Mouse (Mus musculus) layer of hippocampus, postnatal 36 days (tissue): ENCODE data around the gene Dnajc10. TPM values are rescaled to one million over a fixed set of nuclear protein-coding genes. Genes with fewer than 3 reads are reported as not detected.

Experiments used
- DNase-seq, 2 experiments: peaks; one replicate each; pipeline ENCODE4 v3.0.0; 2022
- total RNA-seq, 2 experiments: library from RNA; stranded (reverse); gene quantifications; 2 replicates each; pipeline ENCODE4 v1.2.3; 2021

Dnajc10 gene
- 10 to 100 TPM; 55.5 to 57.9 TPM for total RNA-seq

DNA sequence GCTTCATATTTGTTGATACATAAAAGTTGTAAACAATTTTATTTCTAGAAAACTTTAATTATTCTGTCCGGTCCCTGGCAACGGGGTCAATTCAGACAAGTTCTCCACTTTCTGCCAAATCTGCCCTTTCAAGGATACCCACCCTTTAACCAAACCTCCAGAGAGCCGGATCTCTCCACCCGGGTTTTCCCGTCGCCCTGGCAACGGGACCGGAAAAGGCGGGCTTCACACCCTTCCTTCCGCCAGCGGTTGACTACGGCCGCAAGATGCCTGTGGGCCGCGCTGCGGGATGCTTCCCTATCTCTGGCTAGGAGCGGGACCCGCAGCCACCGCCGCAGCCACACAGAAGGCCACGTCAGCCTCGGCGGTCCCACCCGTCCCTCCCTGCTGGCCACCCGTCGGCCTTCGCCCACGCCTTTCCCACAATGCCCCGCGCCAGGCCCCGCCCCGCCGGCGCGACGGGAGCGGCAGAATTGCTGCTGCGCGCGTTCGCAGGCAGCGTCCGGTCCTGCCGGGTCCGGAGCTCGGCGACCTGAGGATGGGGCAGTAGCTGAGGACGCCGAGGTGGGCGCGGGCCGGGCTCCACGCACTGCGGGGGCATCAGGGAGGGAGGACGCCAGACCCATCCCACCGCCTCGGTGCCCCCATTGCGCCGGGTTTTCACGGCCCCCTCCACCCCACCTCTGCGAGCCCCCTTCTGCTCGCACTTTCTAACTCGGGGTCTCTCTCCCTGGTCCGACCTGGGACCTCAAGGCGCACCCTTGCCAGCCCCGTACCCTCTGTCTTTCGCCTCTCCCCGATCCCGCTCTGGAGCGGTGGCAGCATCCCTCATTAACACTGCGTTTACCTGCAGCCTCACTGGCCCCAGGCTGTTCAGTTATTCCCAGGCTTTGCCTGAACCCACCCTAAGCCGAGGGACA lies at the start of gene Dnajc10:
Gene Dnajc10, plus strand, starts transcription at position 225 of the 920 bp plus-strand sequence.
- DNase-seq = peak; percentile 89

DNA sequence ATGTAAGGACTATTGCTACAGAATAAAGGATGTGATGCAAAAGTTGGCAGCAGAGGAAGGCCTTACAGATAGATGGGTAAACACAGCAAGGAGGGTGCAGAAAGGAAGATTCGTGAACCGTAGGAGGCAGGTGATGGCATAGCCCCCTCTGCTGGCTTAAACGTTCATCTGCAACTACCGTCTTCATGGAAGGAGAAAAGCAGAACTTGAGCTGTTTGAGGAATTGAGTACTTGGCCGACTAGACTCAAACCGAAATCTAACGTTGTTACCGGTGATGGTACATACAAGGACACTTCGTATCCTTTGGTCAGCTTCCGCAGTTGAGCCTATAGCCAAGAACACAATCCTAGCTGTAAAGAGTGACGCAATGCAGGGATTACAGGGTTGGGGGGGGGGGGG lies 48.4 kb upstream of the Dnajc10 start:
- DNase-seq = peak; percentile 65 to 70

DNA sequence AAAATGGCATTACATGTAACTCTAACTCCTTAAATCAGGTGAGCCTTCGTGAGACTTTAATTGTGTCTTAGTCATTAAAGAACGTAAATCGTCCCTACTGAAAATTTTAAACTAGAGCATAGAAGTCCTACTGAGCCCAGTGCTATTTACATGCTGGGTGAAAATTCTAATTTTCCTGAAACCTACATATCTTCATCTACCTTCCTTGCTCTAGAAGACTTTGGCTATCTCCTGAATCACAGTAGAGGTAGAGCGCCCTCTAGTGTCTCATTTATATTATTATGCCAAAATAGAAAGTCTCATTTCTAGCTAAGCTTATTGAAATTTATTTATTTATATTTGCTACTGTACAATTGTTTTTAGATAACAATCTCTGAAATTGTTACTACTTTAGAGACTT lies 47.2 kb upstream of the Dnajc10 start:
- DNase-seq = no peak

DNA sequence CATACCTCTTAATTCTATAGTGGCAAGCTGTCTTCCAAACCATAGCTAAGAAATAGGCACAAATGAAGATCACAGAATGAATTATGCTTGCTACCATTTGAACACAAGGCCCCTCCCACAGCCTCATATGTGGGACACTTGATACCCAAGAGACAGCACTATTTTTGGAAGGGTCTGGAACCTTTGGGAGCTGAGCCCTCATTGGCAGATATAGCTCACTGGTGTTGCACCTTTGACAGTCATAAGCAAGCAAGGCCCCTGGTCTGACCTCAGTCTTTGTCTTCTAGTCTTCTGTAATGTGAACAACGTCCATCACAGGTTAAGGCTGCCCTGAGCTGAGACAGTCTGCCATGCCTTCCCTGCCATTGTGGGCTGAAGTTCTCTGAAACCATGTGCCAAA lies 43.8 kb upstream of the Dnajc10 start:
- no peak for DNase-seq

DNA sequence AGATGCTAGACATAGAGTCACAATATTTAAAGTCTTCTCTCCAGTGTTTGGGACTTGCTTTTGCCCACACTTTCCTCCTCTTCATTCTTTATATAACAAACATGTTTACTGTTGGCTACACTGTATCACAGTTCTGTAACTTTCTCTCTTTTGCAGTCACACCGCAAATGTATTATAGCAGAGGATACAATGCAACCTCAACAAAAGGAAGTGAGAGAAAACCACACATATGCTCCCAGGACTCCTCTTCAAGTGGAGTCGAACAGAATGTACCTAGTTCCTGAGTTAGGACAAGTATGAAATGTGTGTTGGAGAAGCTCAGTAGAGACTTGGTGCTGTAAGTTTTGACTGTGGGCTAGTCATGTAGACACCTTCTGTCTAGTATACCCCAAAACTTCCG lies 42.2 kb upstream of the Dnajc10 start:
- DNase-seq = no peak

DNA sequence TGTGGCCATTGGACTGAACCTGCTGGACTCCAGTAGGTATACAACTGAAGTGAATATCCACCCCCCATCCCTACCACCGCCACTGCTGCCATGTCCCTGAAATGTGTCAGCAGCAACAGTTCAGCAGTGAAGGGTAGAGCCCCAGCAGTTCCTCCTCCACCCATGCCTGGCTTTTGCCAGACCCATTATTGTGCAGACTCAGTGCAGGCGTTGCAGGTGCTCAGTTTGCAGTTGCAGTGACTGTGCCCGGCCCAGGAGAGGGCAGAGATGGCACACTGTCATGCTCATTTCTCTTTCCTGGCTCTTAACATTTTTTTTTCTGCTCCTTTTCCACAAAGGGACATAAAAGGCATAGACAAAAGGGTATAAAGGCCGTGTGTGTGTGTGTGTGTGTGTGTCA lies 41.5 kb upstream of the Dnajc10 start:
- DNase-seq = no peak

GRCm38 (mm10) chr2:80275136-80275535 lies 40.1 kb upstream of the Dnajc10 start:
- peak in 1 of 2 experiments; percentile 12 for DNase-seq

GRCm38 (mm10) chr2:80282214-80282613 lies 33.1 kb upstream of the Dnajc10 start:
- DNase-seq = no peak

DNA sequence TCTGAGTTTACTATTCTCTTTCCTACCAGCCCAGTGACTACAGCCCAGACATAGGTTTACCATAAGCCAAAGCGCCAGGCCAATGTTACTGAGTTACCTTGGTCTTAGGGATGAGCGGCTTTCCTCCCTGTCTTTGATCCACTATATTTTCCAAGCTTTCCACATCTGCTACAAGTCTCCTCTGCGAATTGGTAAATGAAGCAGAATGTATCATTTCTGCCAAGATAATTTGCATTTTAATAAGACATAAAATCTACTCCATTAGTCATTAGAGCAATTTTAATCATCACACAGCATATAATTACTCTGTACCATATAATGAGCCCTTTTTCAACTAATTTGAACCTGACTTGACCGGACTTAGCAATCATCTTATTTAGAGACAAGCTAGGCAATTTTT lies 28.9 kb upstream of the Dnajc10 start:
- DNase-seq = no peak

DNA sequence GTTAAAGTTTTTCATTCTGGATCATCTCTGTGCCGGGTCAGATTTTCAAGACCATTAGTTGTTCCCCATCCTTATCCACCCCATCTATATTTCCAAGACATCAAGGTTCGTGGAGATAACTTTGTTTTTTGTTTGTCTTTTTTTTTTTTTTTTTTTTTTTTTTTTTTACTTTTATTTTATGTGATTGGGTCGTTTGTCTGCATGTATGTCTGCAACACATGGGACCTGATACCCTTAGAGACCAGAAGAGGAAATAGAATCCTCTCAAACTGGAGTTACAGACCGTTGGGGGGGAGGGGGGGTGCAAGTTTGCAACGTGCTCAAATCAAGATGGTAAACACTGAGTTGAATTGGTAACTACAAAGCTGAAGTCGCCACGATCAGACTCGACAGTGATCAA lies 23.1 kb upstream of the Dnajc10 start, which contains the start of gene Prdx6b:
Gene Prdx6b, plus strand, starts transcription at position 301 of the 400 bp plus-strand sequence.
- DNase-seq = no peak

GRCm38 (mm10) chr2:80298334-80298733 lies 16.9 kb upstream of the Dnajc10 start:
- no peak for DNase-seq

GRCm38 (mm10) chr2:80300806-80301205 lies 14.5 kb upstream of the Dnajc10 start:
- no peak for DNase-seq

DNA sequence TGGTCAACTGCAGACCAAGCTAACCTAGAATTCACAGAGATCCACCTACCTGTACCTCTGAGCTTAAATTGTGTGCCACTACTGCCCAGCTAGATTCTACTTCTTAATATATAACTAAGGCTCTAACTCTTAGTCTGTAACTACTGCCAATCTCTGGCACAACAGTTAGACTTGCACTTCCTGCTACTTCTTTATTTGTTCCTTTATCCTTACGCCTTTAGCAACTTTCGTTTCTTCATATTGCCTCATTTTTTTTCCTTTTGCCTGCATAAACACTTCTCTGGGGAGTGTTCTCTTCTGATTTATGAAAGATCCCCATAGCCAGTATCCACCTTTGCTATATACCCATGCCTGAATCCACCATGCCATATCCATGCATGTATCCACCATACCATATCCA lies 11.3 kb upstream of the Dnajc10 start:
- DNase-seq = no peak

DNA sequence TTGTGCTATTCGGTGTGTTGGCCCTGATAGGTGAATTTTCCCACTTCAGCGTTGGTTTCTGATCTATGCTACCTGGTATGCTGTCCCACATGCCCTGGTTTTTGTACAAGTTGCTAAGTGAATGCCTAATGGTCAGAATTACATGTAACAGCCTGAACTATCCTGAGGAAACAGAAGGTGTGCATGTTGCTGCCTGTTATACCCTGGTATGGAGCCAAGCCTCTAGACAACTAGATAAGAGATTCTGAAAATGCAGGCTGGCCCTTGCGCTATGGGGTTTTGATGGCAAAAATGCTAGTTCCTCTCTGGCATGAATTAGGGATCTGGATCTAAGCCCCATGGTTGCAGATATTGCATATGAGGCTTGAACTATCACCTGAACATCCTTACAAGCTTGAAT lies 7.6 kb upstream of the Dnajc10 start:
- DNase-seq = no peak

GRCm38 (mm10) chr2:80309775-80310174 lies 5.5 kb upstream of the Dnajc10 start:
- DNase-seq = no peak

GRCm38 (mm10) chr2:80310772-80311171 lies 4.5 kb upstream of the Dnajc10 start:
- DNase-seq = no peak

GRCm38 (mm10) chr2:80311350-80311749 lies 3.9 kb upstream of the Dnajc10 start:
- DNase-seq = no peak

DNA sequence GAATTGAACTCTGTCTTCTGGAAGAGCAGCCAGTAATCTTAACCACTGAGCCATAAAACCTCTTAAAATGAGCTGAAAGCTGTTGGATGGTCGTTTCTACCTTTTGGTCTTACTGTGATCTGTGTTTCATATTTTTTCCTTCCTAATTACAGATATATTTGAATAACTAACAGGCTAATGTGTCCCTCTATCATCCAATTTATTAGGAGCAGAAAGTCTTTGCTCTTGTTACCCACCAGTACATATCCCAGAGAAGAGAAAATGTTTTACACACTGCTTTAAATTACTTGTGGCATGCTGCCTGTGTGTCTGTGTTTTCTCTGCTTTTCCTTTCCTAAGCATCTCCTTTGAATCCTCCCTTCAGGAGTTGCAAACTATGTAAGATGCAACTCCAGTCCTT lies 1.1 kb upstream of the Dnajc10 start:
- no peak for DNase-seq

DNA sequence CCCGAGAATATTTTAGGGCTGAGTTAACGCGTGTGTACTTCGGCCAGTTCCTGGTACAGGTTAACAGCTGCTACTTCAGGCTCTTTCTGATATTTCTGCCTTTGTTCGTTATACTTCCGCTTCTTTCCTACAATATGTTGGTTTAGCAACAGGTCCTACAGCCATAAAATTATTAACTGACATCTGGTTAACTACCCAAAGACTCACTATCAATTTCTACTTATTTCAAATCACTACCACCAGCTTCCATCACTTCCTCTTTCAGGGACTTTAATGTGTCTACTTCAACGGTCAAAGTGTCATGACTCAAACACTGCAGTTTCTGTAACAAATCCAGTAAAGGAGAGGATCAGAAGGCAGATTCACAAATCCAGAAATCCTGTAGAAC lies 418 bp upstream of the Dnajc10 start:
- no peak for DNase-seq

DNA sequence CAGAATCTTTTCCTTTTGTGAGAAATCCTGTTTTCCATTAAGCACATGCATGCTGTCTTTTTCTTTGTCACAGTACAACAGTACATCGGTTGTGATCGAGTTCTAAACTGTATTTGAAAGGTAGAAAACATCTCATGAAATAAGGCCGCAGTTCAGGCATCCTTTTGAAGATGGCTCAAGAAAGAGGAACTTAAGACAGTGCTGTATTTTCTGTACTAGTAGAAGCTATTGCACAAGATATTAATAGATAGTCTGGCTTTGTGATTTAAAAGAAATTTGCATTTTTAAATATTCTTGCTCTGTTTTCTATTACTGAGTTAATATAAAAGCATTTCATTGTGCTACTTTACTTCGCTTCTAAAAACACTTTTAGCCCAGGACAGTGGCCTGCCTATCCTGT lies 7.6 kb downstream of the Dnajc10 start:
- no peak for DNase-seq

DNA sequence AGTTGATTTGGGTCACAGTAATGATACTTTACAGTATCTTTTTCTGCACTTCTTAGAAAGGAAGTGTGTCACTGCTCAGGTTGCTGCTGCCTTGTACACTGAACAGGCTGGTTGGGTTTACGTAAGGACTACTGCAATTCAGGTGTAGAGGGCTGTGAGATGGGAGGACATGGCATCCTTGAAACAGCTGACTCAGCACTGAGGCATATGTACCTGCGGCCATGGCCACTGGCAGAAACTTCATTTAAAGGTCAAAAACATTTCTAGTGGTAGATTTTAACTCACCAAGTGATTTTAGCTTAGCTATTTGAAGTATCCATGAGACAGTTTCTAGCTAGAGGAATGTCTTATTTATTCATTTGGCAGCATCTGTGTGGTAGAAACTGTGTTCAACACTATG lies 10.5 kb downstream of the Dnajc10 start:
- DNase-seq = no peak

- DNase-seq = no peak
Measured at GRCm38 (mm10) chr2:80327272-80327671, 12.0 kb downstream of the Dnajc10 start.

GRCm38 (mm10) chr2:80328961-80329653 lies 13.8 kb downstream of the Dnajc10 start:
- DNase-seq = no peak

DNA sequence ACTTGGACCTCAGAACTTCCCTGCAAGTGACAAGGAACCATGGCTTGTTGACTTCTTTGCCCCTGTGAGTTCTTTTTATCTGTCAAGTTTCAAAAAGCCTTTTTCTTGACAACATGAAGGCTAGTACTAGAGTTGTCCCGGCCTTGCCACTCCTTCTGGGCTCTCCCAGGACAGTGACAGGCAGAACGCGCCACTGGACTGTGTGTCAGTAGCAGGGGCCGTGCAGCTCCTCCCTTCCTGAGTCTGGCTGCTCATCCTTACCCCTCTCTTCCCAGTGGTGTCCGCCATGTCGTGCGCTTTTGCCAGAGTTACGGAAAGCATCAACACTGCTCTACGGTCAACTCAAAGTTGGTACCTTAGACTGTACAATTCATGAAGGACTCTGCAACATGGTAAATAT lies 25.3 kb downstream of the Dnajc10 start:
- DNase-seq = no peak
